Mouse (Mus musculus): ENCODE results near the gene Mapkap1. TPM values are rescaled to one million over a fixed set of nuclear protein-coding genes. Genes with fewer than 3 reads are reported as not detected.

Mapkap1 gene
- polyA plus RNA-seq, 1 experiment from 2014 or later = 25.9 TPM

GRCm38 (mm10) chr2:34548961-34549360 is 142.4 kb downstream of the Mapkap1 start:
- 67% methylated on average over 5 of the region's 5 CpGs for WGBS (ENCODE audit: insufficient replicate concordance)
- H3K4me1 ChIP-seq (ENCODE audit: control insufficient read depth, low read depth, low read length) = peaks cover 3% of the 10 kb centered on the region
- H3K4me3 ChIP-seq (ENCODE audit: low read depth, low read length) = no peak overlapping the region
- H3K36me3 ChIP-seq (ENCODE audit: control insufficient read depth, insufficient read depth) = no peaks in the 10 kb centered on the region
- ATAC-seq (ENCODE audit: low read depth) = no peak
- no peaks in the 10 kb centered on the region for H3K9me3 ChIP-seq (replicated peaks; ENCODE audit: control insufficient read depth, low read length)
- no peak overlapping the region for H3K27ac ChIP-seq (ENCODE audit: low read length)
- no peaks in the 10 kb centered on the region for H3K27me3 ChIP-seq (ENCODE audit: control insufficient read depth, insufficient read depth, low read depth, low read length)
- no peak overlapping the region for H3K9ac ChIP-seq (ENCODE audit: low read depth, low read length)
- H3K4me2 ChIP-seq (ENCODE audit: low read depth, low read length) = no peak overlapping the region

DNA sequence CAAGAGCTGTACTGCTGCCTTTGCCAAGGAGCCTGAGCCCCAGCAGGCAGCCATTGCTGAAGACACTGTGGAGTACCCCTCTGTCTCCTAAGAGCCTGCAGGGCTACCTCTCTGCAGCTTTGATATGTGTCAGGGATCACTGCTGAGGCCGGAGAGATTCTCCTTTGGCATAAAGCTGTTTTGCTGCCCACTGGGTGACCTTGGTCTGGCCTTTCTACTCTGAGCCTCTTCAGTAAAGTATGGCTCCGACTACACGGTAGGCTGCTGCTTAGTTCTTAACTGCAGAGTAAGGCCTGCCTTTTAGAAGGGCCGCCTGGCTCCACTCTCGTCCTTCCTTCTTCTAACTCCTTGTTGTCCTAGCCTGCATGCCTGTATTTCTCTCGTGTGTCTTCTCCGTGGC is 142.9 kb downstream of the Mapkap1 start:
- no peak overlapping the region for H3K4me2 ChIP-seq (ENCODE audit: low read depth, low read length)
- H3K4me3 ChIP-seq (ENCODE audit: low read depth, low read length) = no peak overlapping the region
- no peak for ATAC-seq (ENCODE audit: low read depth)
- 67% methylated on average over 7 of the region's 7 CpGs for WGBS (ENCODE audit: insufficient replicate concordance)
- H3K27ac ChIP-seq (ENCODE audit: low read length) = no peak overlapping the region
- H3K9me3 ChIP-seq (replicated peaks; ENCODE audit: control insufficient read depth, low read length) = no peaks in the 10 kb centered on the region
- no peaks in the 10 kb centered on the region for H3K27me3 ChIP-seq (ENCODE audit: control insufficient read depth, insufficient read depth, low read depth, low read length)
- H3K9ac ChIP-seq (ENCODE audit: low read depth, low read length) = no peak overlapping the region
- H3K36me3 ChIP-seq (ENCODE audit: control insufficient read depth, insufficient read depth) = no peaks in the 10 kb centered on the region
- H3K4me1 ChIP-seq (ENCODE audit: control insufficient read depth, low read depth, low read length) = peaks cover 3% of the 10 kb centered on the region

DNA sequence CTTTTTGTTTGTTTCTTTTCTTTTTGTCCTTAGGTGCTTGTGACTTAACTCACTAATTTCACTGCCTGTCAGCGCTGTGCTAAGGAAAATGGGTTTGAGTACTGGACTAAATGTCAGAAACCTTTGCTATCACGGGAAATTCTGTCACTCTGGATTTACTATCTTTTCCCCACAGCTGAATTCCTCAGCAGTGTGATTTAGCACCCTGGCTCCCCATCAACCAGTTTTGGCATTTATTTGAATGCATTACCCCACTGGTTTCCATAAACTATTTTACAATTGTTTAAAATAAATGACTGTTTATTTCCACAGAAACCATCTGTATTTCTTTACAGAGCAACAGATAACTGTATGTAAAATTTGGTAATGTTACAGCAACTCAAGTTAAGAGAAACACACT is 146.2 kb downstream of the Mapkap1 start:
- Histone ChIP-seq H3K36me3 (ENCODE audit: control insufficient read depth, insufficient read depth) (no peaks in the 10 kb centered on the region), H3K9me3 (replicated peaks; ENCODE audit: control insufficient read depth, low read length) (no peaks in the 10 kb centered on the region), H3K27ac (ENCODE audit: low read length) (no peak overlapping the region), H3K27me3 (ENCODE audit: control insufficient read depth, insufficient read depth, low read depth, low read length) (no peaks in the 10 kb centered on the region), H3K4me3 (ENCODE audit: low read depth, low read length) (no peak overlapping the region), H3K4me1 (ENCODE audit: control insufficient read depth, low read depth, low read length) (no peaks in the 10 kb centered on the region; the same call in none of the 2 replicates), H3K9ac (ENCODE audit: low read depth, low read length) (no peak overlapping the region), H3K4me2 (ENCODE audit: low read depth, low read length) (no peak overlapping the region)
- WGBS (ENCODE audit: insufficient replicate concordance) = 56% methylated on average over 2 of the region's 2 CpGs
- no peak for ATAC-seq (ENCODE audit: low read depth)

DNA sequence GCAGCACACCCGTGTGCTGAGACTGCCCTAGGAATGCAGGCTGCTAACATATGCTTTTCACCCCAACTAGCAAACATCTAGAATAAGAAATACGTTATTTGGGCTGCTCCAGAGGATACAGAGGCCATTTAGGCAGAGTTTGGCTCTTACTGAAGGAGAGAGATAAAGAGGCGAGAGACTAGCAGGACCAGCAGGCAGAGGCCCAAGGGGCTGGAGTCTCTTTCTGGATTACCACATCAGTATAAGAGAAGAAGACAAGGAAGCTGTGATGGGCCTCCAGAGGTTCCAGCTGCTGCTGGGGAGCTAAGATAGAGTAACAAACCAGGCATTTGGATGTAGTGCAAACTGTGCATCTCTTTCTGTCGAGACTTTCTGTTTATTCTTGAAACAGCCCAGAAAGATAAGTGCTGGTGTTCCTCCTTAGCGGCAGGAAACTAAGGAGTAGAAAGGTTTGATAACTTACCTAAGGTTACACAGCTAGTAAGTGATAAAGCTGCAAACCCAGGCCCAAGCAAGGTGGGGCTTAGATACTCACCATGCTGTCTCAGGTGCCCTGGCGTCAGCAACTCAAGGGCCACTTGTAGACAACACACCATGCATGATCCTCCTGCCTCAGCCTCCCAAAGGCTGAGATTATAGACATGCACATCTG is 147.1 kb downstream of the Mapkap1 start:
- 31% methylated on average over 6 of the region's 6 CpGs for WGBS (ENCODE audit: insufficient replicate concordance)
- no peak overlapping the region for H3K27ac ChIP-seq (ENCODE audit: low read length)
- no peak overlapping the region for H3K9ac ChIP-seq (ENCODE audit: low read depth, low read length)

DNA sequence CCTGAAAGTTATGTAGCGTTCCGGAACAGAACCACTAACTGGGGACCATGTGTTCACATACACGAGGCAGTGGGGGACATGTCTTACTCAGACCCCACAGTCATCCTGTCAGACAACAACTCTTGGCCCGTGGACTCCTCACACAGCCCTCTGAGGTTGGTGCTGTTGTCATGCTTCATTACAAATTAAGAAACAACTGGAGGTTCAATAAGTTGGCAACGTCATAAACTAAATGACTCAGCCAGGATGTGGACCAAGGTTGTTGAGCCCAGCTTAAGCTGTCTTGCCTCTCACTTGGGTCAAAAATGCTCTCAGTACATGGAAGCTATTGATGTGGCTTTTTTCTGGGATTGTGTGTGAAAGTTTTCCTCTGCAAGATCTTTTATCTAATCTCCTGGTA is 153.6 kb downstream of the Mapkap1 start:
- WGBS (ENCODE audit: insufficient replicate concordance) = 62% methylated on average over 5 of the region's 5 CpGs
- no peak for ATAC-seq (ENCODE audit: low read depth)
- no peak overlapping the region for H3K27ac ChIP-seq (ENCODE audit: low read length)
- no peak overlapping the region for H3K4me2 ChIP-seq (ENCODE audit: low read depth, low read length)
- no peak overlapping the region for H3K9ac ChIP-seq (ENCODE audit: low read depth, low read length)
- no peak overlapping the region for H3K4me3 ChIP-seq (ENCODE audit: low read depth, low read length)
- H3K27me3 ChIP-seq (ENCODE audit: control insufficient read depth, insufficient read depth, low read depth, low read length) = no peaks in the 10 kb centered on the region
- no peaks in the 10 kb centered on the region; the same call in 1 of the 2 replicates for H3K4me1 ChIP-seq (ENCODE audit: control insufficient read depth, low read depth, low read length)
- H3K36me3 ChIP-seq (ENCODE audit: control insufficient read depth, insufficient read depth) = no peaks in the 10 kb centered on the region
- no peaks in the 10 kb centered on the region for H3K9me3 ChIP-seq (replicated peaks; ENCODE audit: control insufficient read depth, low read length)

More for the DNA sequence above, 147.1 kb downstream of the Mapkap1 start:
- Histone ChIP-seq H3K9me3 (replicated peaks; ENCODE audit: control insufficient read depth, low read length) (no peaks in the 10 kb centered on the region), H3K27me3 (ENCODE audit: control insufficient read depth, insufficient read depth, low read depth, low read length) (no peaks in the 10 kb centered on the region), H3K4me3 (ENCODE audit: low read depth, low read length) (no peak overlapping the region), H3K36me3 (ENCODE audit: control insufficient read depth, insufficient read depth) (no peaks in the 10 kb centered on the region), H3K4me2 (ENCODE audit: low read depth, low read length) (no peak overlapping the region), H3K4me1 (ENCODE audit: control insufficient read depth, low read depth, low read length) (no peaks in the 10 kb centered on the region; the same call in none of the 2 replicates)
- no peak for ATAC-seq (ENCODE audit: low read depth)

DNA sequence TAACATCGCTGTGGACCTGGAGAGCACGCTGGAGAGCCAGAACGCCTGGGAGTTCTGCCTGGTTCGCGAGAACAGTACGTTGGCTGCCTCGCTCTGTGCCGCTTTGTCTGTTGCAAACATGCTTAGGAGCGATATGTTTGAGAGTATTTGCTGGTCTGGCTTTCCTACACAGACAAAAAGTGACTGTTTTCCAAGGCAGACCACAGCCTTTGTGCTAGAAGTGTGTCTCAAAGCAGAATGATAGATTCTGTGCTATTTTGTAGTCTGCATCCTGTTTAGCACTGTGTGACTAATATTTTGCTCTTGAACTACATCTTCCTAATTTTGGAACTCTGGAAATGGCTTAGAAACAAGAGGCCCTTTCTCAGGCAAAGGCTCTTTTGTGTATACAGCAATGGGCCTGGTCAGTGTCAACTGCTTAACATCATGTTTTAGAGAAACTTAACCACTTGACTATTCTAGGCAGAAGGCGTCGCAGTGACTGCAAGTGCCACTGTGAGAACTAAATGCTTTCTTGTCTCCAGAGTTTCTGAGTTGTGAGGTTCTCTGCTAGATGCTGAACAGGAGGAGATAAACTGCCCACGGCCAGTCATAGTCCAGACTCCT is 156.6 kb downstream of the Mapkap1 start:
- Histone ChIP-seq H3K4me3 (ENCODE audit: low read depth, low read length) (no peak overlapping the region), H3K4me2 (ENCODE audit: low read depth, low read length) (no peak overlapping the region), H3K27me3 (ENCODE audit: control insufficient read depth, insufficient read depth, low read depth, low read length) (no peaks in the 10 kb centered on the region), H3K27ac (ENCODE audit: low read length) (no peak overlapping the region), H3K9me3 (replicated peaks; ENCODE audit: control insufficient read depth, low read length) (no peaks in the 10 kb centered on the region), H3K36me3 (ENCODE audit: control insufficient read depth, insufficient read depth) (no peaks in the 10 kb centered on the region), H3K4me1 (ENCODE audit: control insufficient read depth, low read depth, low read length) (no peaks in the 10 kb centered on the region), H3K9ac (ENCODE audit: low read depth, low read length) (no peak overlapping the region)
- ATAC-seq (ENCODE audit: low read depth) = no peak
- 67% methylated on average over 12 of the region's 12 CpGs for WGBS (ENCODE audit: insufficient replicate concordance)

- Histone ChIP-seq H3K9me3 (replicated peaks; ENCODE audit: control insufficient read depth, low read length) (no peaks in the 10 kb centered on the region), H3K27ac (ENCODE audit: low read length) (no peak overlapping the region), H3K4me2 (ENCODE audit: low read depth, low read length) (no peak overlapping the region), H3K27me3 (ENCODE audit: control insufficient read depth, insufficient read depth, low read depth, low read length) (no peaks in the 10 kb centered on the region), H3K9ac (ENCODE audit: low read depth, low read length) (no peak overlapping the region), H3K36me3 (ENCODE audit: control insufficient read depth, insufficient read depth) (no peaks in the 10 kb centered on the region), H3K4me3 (ENCODE audit: low read depth, low read length) (no peak overlapping the region), H3K4me1 (ENCODE audit: control insufficient read depth, low read depth, low read length) (no peaks in the 10 kb centered on the region)
- ATAC-seq (ENCODE audit: low read depth) = no peak
These were observed 157.3 kb downstream of the Mapkap1 start for GRCm38 (mm10) chr2:34563865-34564264.

GRCm38 (mm10) chr2:34566146-34566545 is 159.6 kb downstream of the Mapkap1 start:
- no peak overlapping the region for H3K27ac ChIP-seq (ENCODE audit: low read length)
- H3K27me3 ChIP-seq (ENCODE audit: control insufficient read depth, insufficient read depth, low read depth, low read length) = no peaks in the 10 kb centered on the region
- no peak overlapping the region for H3K4me2 ChIP-seq (ENCODE audit: low read depth, low read length)
- no peaks in the 10 kb centered on the region for H3K36me3 ChIP-seq (ENCODE audit: control insufficient read depth, insufficient read depth)
- H3K9ac ChIP-seq (ENCODE audit: low read depth, low read length) = no peak overlapping the region
- WGBS (ENCODE audit: insufficient replicate concordance) = 70% methylated on average over 4 of the region's 4 CpGs
- ATAC-seq (ENCODE audit: low read depth) = no peak
- no peaks in the 10 kb centered on the region for H3K9me3 ChIP-seq (replicated peaks; ENCODE audit: control insufficient read depth, low read length)
- no peak overlapping the region for H3K4me3 ChIP-seq (ENCODE audit: low read depth, low read length)
- H3K4me1 ChIP-seq (ENCODE audit: control insufficient read depth, low read depth, low read length) = no peaks in the 10 kb centered on the region

DNA sequence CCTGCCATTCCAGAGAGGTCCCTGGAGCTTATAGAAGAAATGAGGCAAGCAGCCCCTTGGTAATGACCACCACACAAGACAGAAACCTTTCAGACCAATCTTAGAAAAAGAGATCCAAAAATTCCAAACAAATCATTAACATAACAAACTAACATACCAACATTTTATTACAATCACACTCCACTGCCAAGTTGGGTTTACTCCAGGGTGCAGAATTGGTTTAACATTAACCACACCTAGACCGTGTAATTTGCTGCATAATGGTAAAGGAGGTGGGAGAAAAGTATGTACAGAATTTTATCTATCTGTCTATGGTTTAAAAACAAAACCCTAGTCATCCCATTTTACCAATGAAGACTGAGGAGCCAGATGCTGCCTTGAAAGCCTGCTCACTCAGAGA is 160.0 kb downstream of the Mapkap1 start:
- ATAC-seq (ENCODE audit: low read depth) = no peak
- no peak overlapping the region for H3K4me2 ChIP-seq (ENCODE audit: low read depth, low read length)
- no peaks in the 10 kb centered on the region for H3K36me3 ChIP-seq (ENCODE audit: control insufficient read depth, insufficient read depth)
- no peaks in the 10 kb centered on the region for H3K9me3 ChIP-seq (replicated peaks; ENCODE audit: control insufficient read depth, low read length)
- no peak overlapping the region for H3K4me3 ChIP-seq (ENCODE audit: low read depth, low read length)
- no peak overlapping the region for H3K27ac ChIP-seq (ENCODE audit: low read length)
- 62% methylated on average over 1 of the region's 1 CpGs for WGBS (ENCODE audit: insufficient replicate concordance)
- H3K4me1 ChIP-seq (ENCODE audit: control insufficient read depth, low read depth, low read length) = no peaks in the 10 kb centered on the region
- no peak overlapping the region for H3K9ac ChIP-seq (ENCODE audit: low read depth, low read length)
- H3K27me3 ChIP-seq (ENCODE audit: control insufficient read depth, insufficient read depth, low read depth, low read length) = no peaks in the 10 kb centered on the region
